Mouse (Mus musculus) 3134 (cell line): ENCODE data around the gene Acsf2.

ENCODE experiments used
- DNase-seq: peaks from one replicate; pipeline ENCODE4 v3.0.0-alpha.2; 2011; ENCODE audit warnings: low spot score; ENCODE audit not compliant: insufficient read length; ENCODE audit errors: extremely low read depth

Acsf2 gene

DNA sequence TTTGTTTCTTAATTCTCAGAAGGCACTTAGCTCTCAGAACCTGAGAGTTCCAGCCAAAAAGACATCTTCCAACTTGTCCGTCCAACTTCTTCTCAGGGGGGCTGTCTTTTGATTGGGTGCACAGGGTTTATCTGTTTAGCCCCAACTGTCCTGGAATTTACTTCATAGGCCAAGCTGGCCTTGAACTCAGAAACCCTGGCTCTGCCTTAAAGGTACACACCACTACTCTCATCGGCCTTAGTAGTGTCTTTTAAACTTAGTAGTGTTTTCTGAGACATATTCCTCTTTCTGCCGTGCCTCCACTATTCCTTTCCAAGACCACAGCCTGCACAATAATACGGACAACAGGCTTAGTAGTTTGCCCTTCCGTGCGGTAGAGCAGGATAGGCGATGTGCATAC, 1.2 kb downstream of the Acsf2 start:
- DNase-seq, result no peak

DNA sequence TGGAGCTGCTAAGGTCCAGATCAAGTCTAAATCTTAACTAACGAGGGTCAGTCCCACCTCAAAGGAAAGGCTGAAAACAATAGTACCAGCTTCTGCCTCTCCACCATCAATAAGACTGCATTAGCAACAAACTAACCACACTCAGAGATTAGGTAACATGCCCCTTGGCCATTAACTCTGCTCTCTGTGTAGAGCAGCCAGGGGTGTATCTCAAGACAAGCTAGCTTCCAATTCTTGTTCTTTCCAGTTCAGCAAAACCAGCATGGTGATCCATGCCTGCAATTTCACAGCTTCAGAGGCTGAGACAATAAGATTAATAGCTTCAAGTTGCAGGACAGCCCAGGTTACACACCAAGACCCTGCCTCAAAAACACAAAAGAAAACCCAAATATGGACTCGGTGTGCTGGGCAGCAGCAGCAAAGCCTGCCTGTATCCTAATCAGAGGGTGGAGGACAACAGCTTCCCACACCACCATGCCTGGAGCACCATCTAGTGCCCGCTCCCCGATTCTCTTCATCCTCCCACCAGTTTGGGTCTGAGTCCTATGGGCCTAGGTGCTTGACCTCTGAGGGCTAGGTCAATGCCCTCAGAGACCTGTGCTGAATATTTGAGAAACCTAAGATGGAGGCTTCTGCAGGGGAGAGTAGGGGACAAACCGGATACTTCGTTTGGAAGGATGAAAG, 3.1 kb downstream of the Acsf2 start:
- DNase-seq, result no peak

DNA sequence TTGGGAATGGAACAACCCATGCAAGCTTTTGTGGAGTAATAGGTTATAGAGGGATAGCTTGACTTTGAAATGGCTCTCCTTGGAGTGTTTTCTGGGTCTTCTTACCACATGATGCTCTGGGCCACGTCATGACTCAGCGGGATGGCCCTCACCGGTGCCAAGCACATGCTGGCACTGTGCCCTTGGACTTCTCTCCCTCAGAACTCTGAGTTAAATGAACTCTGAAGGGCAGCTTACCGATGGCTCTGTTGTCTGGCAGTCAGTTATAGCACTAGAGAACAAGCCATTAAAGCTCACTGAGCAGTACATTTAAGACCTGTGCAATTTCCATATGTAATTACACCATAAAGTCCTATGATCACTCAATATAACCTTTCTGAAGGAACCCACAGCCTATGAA, 4.4 kb downstream of the Acsf2 start:
- DNase-seq, result peak; percentile 80

DNA sequence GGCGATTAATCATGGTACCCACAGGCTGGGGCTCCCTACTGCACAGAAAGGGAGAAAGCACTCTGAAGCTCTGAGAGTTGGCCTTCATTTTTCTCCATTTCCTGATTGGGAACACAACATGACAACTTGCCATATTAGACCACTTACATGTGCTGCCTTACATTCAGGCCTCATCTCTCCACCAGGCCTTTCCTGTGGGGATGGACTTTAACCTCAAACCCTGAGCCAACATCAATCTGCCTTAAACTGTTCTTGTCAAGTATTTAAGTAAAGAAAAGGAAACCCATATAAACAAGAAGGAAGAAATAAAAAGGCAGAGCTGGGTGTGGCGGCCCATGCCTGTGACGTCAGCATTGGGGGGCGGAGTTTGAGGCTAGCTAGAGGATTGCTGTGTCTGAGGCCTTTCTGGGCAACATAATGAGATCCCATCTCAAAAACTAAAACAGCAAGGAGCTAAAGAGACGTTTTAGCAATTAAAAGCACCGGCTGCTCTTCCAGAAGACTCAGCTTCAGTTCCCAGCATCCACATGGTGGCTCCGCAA, 5.3 kb downstream of the Acsf2 start:
- DNase-seq, result peak; percentile 22

DNA sequence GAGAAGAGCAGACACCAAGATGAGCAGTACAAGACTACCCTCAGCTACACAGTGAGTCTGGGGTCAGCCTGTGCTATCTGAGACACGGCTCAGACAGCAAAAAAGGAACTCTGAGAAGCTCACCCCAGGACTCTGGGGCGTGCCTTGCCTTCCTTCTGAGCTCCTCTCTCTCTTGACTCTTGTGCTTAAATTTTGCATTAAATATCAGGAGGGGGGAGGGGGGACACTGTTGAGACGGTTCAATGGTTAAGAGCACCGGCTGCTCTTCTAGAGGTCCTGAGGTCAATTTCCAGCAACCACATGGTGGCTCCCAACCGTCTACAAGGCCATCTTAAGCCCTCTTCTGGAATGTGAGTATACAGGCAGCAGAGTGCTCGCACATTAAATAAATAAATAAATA, 14.2 kb downstream of the Acsf2 start:
- no peak for DNase-seq

DNA sequence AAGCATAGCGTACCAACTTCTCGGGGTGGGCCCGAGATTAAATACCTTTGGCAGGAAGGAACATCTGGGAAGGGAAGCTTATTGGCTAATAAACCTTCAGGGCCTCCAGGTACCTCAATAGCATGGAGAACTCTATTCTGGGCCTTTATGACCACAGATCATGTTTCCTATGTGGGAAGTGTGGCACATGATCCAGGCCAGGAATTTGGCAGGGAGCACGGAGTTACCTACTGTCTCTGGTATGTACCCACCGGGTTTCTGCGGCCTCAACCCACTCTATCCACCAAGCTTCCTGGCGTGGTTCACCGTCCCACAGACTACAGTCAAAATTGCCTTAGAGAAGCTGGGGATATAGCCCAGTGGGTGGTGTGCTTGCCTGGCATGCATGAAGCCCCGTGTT, 16.6 kb downstream of the Acsf2 start:
- no peak for DNase-seq

DNA sequence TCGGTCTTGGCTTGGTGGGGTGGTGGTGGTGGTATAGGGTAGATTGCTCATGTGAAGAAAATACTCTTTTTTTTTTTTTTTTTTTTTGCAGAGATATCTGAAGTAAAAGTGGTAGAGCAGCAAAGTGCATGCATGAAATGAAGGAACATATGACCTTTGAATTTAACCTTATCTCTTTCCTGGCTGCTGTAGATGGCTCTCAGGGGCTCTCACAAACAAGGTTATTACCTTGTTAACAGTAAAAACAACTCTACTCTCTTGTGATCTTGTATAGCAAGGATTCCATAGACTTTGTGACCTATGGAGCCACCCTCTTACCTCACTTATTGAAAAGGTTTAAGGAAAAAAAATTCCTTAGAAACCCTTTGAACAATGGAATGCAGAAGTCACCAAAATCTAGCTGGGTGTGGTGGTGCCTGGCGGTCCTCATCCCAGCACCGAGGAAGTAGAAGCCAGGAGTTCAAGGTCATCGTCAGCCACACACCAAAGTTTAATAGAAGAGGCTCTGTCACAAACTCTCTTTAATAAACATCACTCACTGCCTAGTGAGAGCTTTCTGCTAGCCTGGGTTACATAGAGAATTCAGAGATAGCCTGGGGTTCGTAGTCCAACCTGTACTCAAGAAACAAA, 21.4 kb downstream of the Acsf2 start:
- no peak for DNase-seq

DNA sequence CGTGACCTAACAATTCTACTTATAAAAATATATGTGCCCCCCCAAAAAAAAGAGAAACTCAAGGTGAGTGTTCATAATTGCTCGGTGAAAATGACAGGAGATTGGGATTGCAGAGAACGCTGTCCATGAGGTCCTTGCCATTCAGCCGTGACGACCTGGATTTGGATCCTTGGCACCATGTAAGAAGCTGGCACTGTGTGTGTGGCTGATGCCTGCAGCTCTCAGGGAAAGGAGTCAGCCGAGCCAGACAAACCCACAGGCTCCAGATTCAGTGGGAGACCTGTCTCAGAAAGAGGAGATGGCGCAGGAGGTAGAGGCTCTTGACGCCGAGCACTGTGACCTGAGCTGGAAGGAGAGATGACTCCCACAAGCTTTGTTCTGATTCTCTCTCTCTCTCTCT, 25.3 kb downstream of the Acsf2 start:
- DNase-seq, result no peak

DNA sequence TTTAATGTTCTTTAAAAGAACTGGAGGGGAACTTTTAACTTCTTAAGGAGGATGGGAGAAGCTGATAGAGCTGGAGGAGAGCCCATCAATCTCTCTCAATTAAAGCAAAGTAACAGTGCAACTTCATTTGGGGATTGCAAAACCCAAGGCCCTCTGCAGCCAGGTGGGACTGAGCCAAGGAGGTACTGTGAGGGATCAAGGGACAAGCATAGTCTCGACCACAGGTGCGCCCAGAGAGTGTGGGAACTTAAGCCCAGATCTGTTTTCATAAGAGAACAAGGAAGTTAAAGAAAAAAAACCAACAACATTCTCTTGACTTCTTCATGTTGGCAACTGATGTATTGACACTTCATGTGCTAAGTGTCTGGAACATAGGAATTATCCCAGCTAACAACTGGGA, 26.6 kb downstream of the Acsf2 start:
- no peak for DNase-seq

DNA sequence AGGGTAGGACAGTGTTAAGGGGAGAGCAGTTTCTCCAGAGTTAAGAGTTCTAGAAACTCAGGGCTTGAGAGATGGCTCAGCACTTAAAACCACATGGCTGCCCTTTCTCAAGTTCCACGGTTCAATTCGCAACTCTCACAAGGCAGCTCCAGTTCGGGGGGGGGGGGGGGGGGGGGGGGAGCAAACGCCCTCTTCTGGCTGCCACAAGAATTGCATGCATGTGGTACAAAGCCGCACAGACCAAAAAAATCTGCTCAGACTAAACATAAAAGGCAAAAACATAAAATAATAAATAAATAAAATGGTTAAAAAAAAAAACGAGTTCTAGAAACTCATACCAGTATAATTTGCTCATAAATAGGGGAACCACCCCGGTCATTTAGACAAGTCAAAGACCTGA, 27.1 kb downstream of the Acsf2 start:
- no peak for DNase-seq

DNA sequence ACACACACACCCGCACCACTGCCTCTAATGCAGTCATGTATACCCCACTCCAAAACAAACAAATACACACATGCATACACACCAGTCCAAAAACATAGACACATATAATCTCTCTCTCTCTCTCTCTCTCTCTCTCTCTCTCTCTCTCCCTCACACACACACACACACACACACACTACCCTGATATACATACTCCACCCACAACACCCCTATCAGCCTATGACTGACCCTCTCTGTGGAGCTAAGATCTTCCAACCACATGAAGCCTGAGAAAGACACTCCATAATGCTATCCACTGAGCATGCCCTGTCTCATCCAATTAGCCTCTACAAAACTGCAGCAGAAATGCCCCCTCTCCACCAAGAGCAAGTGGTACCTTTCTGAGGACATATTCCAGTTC, 29.8 kb downstream of the Acsf2 start:
- no peak for DNase-seq

DNA sequence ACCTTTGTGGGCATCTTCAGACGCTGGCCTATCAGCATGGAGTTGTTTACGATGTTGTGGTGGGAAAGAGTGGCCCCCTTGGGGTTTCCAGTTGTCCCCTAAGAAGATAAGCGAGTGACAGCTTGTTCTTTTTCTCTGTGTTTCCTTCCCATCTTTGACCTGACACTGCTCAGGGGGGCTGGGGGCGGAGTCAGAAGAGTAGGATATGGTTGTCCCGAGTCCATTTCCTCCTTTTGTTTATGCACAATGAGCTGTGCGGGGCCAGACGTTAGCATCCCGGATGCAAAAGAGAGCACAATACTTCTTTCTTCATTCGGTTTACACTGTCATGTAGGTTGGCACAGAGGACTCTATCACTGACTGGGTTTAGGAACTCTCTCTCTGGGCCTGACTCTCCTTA, 31.1 kb downstream of the Acsf2 start:
- DNase-seq, result no peak

DNA sequence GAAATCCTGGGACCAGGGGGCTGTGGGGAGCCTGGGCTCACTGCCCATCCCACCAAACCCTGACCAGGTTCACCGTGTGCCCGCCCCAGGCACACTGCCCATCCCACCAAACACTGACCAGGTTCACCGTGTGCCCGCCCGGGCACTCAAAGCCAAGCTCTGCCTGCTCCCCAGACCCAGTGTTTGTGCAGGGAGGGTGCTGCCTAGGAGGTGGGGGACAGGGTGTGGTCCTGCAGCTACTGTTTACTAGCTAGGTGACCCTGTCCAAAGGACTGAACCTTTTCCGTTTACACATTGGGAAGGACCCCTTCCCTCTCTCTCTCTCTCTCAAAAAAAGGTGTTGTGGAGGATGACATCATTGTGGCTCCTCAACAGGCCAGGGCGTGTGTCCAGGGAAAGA, 34.3 kb downstream of the Acsf2 start:
- no peak for DNase-seq

DNA sequence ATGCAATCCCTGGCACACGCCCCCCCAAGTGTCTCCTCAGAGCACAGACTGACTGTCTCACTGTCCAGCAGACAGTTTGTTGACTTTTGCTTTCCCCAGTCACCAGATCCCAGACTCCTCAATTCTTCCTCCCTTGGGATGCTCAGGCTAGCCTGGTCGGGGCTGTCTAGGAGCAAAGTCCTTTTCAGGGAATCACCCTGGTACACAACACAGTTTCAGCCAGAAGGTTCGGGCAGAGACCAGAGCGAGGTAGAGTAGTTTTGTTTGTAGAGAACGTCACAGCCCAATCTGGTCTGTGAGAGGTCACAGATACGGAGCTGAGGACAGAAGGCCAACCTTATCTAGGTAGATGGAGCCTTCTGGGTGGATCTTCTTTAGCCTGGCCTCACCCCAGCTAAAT, 35.1 kb downstream of the Acsf2 start:
- DNase-seq, result no peak

DNA sequence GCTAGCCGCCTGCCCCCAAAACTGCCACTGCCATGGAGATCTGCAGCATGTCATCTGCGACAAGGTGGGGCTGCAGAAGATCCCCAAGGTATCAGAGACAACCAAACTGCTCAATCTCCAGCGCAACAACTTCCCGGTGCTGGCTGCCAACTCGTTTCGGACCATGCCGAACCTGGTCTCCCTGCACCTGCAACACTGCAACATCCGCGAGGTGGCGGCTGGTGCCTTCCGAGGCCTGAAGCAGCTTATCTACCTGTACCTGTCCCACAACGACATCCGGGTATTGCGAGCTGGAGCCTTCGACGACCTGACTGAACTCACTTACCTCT, 36.6 kb downstream of the Acsf2 start:
- no peak for DNase-seq

DNA sequence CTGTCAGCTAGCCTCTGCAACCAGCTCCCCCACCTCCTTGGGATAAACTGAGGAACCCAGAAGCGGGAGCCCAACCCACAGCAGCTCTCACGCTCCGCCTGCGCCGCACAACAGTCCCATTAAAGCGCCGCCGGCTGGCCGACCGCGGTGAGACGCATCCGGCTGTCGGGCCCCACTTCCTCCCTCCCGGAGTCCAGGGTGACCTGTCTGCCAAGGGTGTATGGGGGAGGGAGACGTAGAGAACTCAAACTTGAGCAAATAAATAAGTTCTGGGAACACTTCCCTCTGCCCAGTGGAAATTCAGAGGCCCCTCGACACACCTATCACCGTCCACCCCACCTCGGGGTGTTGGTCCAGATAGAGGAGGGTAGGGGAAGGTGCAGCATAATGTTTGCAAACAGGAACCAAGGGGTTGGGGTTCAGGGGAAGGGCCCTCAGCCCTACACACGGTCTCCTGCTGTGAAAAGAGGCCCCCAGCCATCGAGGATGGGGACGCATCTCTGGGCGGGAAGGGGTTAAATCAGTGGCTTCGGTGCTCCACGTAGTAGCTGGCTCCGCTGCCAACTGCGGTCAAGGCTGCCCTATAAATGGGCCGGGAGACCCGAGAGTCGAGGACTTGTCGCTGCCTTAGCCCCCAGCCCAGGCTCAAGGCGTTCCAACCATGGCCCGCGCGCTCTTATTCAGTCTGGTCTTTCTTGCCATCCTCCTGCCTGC, 37.1 kb downstream of the Acsf2 start, which contains the start of gene Chad:
Chad (plus strand) TSS at position 611 of the 714 bp plus-strand sequence.
- peak; percentile 18 for DNase-seq

DNA sequence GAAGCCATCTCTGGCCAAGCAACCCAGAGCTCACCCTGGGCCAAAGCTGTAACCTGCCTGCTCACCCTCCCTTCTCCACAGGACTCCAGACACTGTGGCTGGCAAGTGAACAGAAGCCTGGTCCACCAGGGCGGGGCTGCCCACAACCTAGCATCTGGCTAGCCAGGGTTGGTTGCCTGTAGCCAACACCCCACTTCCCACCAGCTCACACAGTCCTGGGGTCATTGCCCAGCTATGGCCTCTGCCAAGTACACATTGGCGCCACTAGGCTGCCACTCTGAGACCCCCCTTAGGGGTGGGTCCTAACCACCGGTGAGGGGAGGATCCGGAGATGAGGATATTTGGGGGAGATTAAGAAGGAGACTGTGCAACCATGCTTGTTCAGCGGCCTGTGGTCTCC, 37.9 kb downstream of the Acsf2 start:
- DNase-seq, result no peak

DNA sequence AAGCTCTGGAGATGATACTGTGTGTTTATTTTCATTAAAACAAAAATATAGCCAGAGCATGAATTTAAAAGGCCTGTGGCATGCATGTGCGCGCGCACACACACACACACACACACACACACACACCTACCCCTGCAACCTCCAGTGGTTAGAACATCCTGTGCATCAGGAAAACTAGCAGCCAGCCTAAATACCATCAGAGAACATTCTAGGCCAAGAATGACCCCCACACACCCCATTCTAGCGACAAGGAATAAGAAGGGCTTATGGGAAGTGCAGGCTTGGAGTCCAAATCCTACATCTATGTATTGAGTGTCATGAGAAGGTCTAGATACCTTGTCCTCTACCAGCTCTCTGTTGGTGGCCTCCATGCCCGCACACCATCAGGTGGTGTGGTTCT, 38.3 kb downstream of the Acsf2 start:
- no peak for DNase-seq

DNA sequence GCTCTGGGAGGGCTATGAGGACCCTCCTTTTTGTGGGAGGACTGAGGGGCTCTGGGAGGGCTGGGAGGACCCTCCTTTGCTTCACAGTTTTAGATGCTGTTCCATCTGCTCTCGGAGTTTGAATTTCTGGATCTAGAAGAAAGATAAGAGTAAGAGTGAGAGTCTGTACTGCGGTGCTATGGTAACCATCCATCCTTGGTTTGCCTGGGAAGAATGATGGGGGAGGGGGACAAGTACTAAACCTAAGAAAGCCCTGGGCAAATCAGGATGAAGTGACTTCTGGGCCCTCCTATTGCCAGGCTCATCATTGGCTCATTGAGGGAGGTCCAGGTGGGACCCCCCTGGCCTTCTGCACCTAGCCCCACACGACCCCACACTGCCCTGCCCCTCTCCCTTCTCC, 43.4 kb downstream of the Acsf2 start:
- no peak for DNase-seq

DNA sequence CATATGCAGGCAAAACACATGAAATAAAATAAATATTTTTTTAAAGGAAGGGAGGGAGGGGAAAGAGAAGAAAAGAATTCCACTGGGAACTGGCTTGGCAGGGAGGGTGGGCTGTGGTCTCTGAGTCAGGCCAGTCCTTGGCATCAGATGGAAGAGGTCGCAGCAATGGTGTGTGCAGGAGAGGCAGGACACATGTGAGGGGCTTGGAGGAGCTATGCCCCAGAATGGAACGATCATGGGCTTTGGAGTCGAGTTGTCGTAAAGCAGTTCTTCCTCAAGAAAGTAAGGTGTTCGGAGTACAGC, 51.3 kb downstream of the Acsf2 start:
- DNase-seq, result peak; percentile 78

DNA sequence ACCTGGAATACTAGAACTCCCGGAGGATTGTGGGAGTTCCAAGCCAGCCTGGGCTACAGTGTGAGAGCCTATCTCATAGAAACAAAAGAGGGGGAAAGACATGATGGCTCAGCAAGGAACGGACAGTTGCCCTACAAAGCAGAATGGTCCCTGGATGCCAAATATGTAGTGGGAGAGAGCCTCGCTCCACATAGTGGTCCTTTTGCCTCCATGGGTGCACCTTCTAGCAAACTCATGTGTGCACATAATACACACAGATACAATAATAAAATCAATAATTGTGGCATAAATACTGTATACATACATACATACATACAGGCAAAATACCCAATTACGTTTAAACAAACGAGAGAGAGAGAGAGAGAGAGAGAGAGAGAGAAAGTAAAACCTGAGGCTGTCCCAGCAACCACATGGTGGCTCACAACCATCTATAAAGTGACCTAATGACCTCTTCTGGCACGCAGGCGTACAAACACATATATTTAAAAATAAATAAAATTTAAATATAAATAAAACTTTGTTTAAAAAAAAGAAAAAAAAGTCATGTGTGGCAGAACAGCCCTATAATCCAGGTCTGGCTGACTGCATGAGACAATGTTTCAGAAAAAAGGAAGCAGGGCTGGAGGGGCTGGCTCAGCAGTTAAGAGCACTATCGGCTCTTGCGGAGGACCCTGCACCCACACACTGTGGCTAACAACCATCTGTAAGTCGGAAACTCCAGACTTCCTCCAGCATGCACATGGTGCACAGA, 51.8 kb downstream of the Acsf2 start:
- no peak for DNase-seq
